Mouse (Mus musculus) liver, adult 2 months (tissue): Measurements from ENCODE around the gene Mrpl52. TPM values are rescaled to one million over a fixed set of nuclear protein-coding genes. Genes with fewer than 3 reads are reported as not detected.

Experiments used
- DNase-seq: peaks from one replicate; pipeline ENCODE4 v3.0.0-alpha.2; 2011; ENCODE audit warnings: low read depth, low spot score; ENCODE audit errors: extremely low read depth
- H3K27ac ChIP-seq: fragments of 200-500 bp; replicated peaks from 2 replicates; pipeline ENCODE4 v1.5.1; 2012; ENCODE audit warnings: low read depth, mild to moderate bottlenecking, control low read depth, inconsistent platforms, low read length; ENCODE audit not compliant: insufficient read depth
- H3K27me3 ChIP-seq: fragments of 200-500 bp; 2 replicates; pipeline ENCODE4 v1.6.1; 2012; ENCODE audit warnings: mild to moderate bottlenecking, moderate library complexity, low read length, inconsistent platforms; ENCODE audit not compliant: control insufficient read depth, insufficient read depth
- H3K36me3 ChIP-seq: fragments of 200-500 bp; 2 replicates; pipeline ENCODE4 v1.6.1; 2012; ENCODE audit warnings: low read length, inconsistent platforms; ENCODE audit not compliant: control insufficient read depth, insufficient read depth
- H3K4me1 ChIP-seq: fragments of 200-500 bp; 2 replicates; pipeline ENCODE4 v1.6.1; 2011; ENCODE audit warnings: low read length; ENCODE audit not compliant: control insufficient read depth, insufficient read depth
- H3K4me3 ChIP-seq: fragments of 200-500 bp; 2 replicates; pipeline ENCODE4 v1.5.1; 2011; ENCODE audit warnings: low read depth, mild to moderate bottlenecking, control low read depth, low read length, moderate library complexity; ENCODE audit not compliant: insufficient read depth
- H3K79me2 ChIP-seq: fragments of 200-500 bp; 2 replicates; pipeline ENCODE4 v1.6.1; 2012; ENCODE audit warnings: inconsistent platforms, mild to moderate bottlenecking, low read length, moderate library complexity; ENCODE audit not compliant: control insufficient read depth, insufficient read depth
- H3K9ac ChIP-seq: fragments of 200-500 bp; 2 replicates; pipeline ENCODE4 v1.6.1; 2012; ENCODE audit warnings: low read depth, mild to moderate bottlenecking, control low read depth, inconsistent platforms, low read length
- CTCF ChIP-seq: fragments of 200-500 bp; IDR thresholded peaks from 2 replicates; pipeline ENCODE4 v1.5.1; 2011; ENCODE audit warnings: low read depth, low read length, control low read depth
- POLR2A ChIP-seq: fragments of 200-500 bp; IDR thresholded peaks from 2 replicates; pipeline ENCODE4 v1.6.1; 2011; ENCODE audit warnings: low read length, control low read depth; ENCODE audit not compliant: insufficient read depth; ENCODE audit errors: extremely low read depth
- WGBS: fragments of 180-500 bp; shearing (Covaris S2); methylation state at CpG from one replicate; pipeline ENCODE4 v1.1.7; 2018; 5-methylcytosine and 5-hydroxymethylcytosine counted together
- polyA plus RNA-seq: library from polyadenylated mRNA; depleted of rRNA; stranded (reverse); fragments of >200 nt; gene quantifications from 2 replicates; pipeline ENCODE4 v1.2.3, GENCODE M21; 2012
- total RNA-seq: library from RNA; depleted of rRNA; stranded (reverse); fragments of >200 nt; gene quantifications from 2 replicates; pipeline ENCODE4 v1.2.3, GENCODE M21; 2014

Mrpl52 gene
- total and polyA plus RNA-seq, 2 experiments = 77.8 to 1,262 TPM

GRCm38 (mm10) chr14:54463959-54464292 lies 37.2 kb downstream of the Mrpl52 start, which contains the start of gene Lrp10:
Gene Lrp10, plus strand, starts transcription at chr14:54464137.
- Histone ChIP-seq H3K79me2 (no peaks in the 10 kb centered on the region), H3K36me3 (peaks cover 13% of the 10 kb centered on the region; the same call in 1 of the 2 replicates), H3K27me3 (no peaks in the 10 kb centered on the region), H3K4me3 (peak within 1 kb of the TSS; percentile 95), H3K9ac (peak within 1 kb of the TSS; percentile 94), H3K4me1 (peaks cover 5% of the 10 kb centered on the region), H3K27ac (peak within 1 kb of the TSS; percentile 73)
- TF ChIP-seq CTCF (no peak), POLR2A (peak; percentile 38; the same call in 1 of the 2 replicates)
- peak; percentile 73 for DNase-seq
- under 1% methylated on average over 35 of the region's 35 CpGs for WGBS

DNA sequence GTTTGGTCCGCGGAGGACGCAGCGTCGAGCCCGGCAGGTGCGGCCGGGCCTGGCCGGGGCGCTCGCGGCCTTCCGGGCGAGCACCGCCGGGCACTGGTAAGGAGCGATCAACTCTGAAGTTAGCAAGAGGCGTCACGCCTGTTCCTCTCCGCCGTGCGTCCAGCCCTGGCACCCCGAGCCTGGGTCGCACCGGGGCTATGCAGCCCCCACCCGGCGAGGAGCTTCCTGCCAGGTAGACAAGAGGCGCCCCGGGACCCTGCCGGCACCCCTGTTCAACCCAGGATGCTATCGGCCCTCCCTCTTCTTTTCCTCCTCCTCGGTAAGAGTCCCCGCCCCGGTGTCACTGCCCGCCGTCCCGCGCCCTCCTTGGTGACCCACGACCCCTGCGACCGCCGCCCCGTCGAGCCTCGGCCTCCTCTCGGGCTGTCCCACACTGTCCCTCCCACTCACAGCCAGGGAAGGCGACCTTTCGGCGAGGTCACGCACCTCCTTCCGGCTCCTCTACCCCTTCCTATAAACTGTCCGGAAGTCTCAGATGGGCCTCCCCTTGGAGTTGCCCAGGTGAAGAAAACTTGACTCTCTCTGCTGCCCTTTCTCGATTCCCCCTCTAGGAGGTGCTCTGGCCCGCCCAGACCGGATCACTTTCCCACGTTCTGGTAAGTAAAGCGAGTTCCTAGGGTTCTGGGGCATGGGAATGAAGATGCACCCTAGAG lies 37.7 kb downstream of the Mrpl52 start:
- DNase-seq = peak; percentile 69
- 1% methylated on average over 57 of the region's 57 CpGs for WGBS
- H3K9ac ChIP-seq = peak overlapping the region; percentile 94
- H3K36me3 ChIP-seq = peaks cover 13% of the 10 kb centered on the region; the same call in 1 of the 2 replicates
- no peaks in the 10 kb centered on the region for H3K27me3 ChIP-seq
- no peaks in the 10 kb centered on the region for H3K79me2 ChIP-seq
- H3K4me3 ChIP-seq = peak overlapping the region; percentile 95
- H3K27ac ChIP-seq = peak overlapping the region; percentile 73
- TF ChIP-seq CTCF (peak; percentile 76), POLR2A (no peak)
- H3K4me1 ChIP-seq = peaks cover 5% of the 10 kb centered on the region

DNA sequence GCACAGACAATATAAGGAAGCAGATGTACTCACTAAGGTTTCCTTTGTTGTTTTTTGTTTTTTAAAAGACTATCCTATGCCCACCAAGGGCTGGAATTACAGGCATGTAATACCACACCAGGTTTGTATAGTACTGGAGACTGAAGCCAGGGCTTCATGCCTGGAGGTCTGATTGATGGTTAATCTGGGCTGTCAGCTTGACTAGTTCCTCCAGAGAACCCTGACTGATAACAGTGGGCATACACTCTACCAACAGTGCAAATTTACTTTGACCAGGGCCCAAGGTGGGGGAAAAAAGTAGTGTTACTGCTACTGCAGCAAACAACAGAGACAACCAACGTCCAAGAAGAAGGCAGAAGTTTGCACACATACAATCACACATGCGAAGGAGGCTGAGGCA lies 44.8 kb downstream of the Mrpl52 start:
- 93% methylated on average over 2 of the region's 2 CpGs for WGBS

DNA sequence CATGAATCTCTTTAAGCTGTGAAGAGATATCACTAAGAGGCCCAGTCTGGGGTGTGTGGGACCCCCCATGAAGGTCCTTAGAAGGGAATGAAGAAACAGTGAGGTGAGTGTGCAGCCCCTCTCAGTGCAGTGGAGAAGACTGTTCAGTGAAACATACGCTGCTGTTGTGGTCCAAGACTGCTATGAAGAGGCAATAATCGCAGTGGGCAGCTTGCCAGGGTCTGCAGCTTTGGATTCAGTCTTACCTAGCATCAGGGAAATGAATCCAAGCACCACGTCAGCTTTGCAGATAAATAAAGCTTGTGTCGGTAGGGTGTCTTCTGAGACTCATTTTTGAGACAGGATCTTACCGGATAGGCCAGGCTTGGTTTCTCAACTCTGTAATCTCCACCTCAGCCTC lies 46.0 kb downstream of the Mrpl52 start:
- no peak for DNase-seq
- TF ChIP-seq POLR2A (no peak), CTCF (no peak)
- WGBS = 70% methylated on average over 5 of the region's 5 CpGs
- H3K36me3 ChIP-seq = peaks cover 9% of the 10 kb centered on the region; the same call in 1 of the 2 replicates
- H3K4me1 ChIP-seq = no peaks in the 10 kb centered on the region; the same call in 1 of the 2 replicates
- no peaks in the 10 kb centered on the region for H3K27me3 ChIP-seq
- no peak overlapping the region for H3K27ac ChIP-seq
- H3K4me3 ChIP-seq = no peak overlapping the region
- no peaks in the 10 kb centered on the region for H3K79me2 ChIP-seq
- no peak overlapping the region for H3K9ac ChIP-seq

More for the DNA sequence above, 44.8 kb downstream of the Mrpl52 start:
- Histone ChIP-seq H3K4me3 (no peak overlapping the region), H3K36me3 (peaks cover 13% of the 10 kb centered on the region; the same call in 1 of the 2 replicates), H3K79me2 (no peaks in the 10 kb centered on the region), H3K27me3 (no peaks in the 10 kb centered on the region), H3K4me1 (no peaks in the 10 kb centered on the region; the same call in 1 of the 2 replicates), H3K9ac (no peak overlapping the region), H3K27ac (no peak overlapping the region)
- no peak for DNase-seq
- no peak for TF ChIP-seq POLR2A
- no peak for TF ChIP-seq CTCF

GRCm38 (mm10) chr14:54474744-54475143 lies 48.0 kb downstream of the Mrpl52 start:
- TF ChIP-seq POLR2A (no peak), CTCF (no peak)
- Histone ChIP-seq H3K27me3 (peaks cover 7% of the 10 kb centered on the region), H3K79me2 (no peaks in the 10 kb centered on the region), H3K27ac (no peak overlapping the region), H3K36me3 (no peaks in the 10 kb centered on the region), H3K9ac (no peak overlapping the region), H3K4me1 (no peaks in the 10 kb centered on the region; the same call in 1 of the 2 replicates), H3K4me3 (no peak overlapping the region)
- no peak for DNase-seq
- 81% methylated on average over 5 of the region's 5 CpGs for WGBS
